Mouse (Mus musculus) left cerebral cortex, adult 11 months (tissue): ENCODE measurements around the gene Metap1d.

Experiments used
- DNase-seq: peaks from one replicate; pipeline ENCODE4 v3.0.0; 2022; ENCODE audit warnings: low spot score

Gene Metap1d

GRCm38 (mm10) chr2:71545401-71545881 is 92.4 kb downstream of the Metap1d start:
- DNase-seq: no peak

- DNase-seq: no peak
Measured at GRCm38 (mm10) chr2:71545882-71546639, 93.0 kb downstream of the Metap1d start.

GRCm38 (mm10) chr2:71546640-71547071 is 93.6 kb downstream of the Metap1d start, which contains the start of gene Dlx2:
Gene Dlx2, minus strand, starts transcription at chr2:71546754.
- no peak for DNase-seq

- DNase-seq: no peak
Measured at GRCm38 (mm10) chr2:71547829-71548228, 94.8 kb downstream of the Metap1d start.

- DNase-seq: no peak
Measured at GRCm38 (mm10) chr2:71550330-71550729, 97.3 kb downstream of the Metap1d start.

GRCm38 (mm10) chr2:71551704-71552103 is 98.6 kb downstream of the Metap1d start:
- no peak for DNase-seq

GRCm38 (mm10) chr2:71556071-71556470 is 103.0 kb downstream of the Metap1d start:
- DNase-seq: no peak

GRCm38 (mm10) chr2:71566466-71566865 is 113.4 kb downstream of the Metap1d start:
- DNase-seq: no peak

- no peak for DNase-seq
Measured at GRCm38 (mm10) chr2:71573736-71574135, 120.7 kb downstream of the Metap1d start.
